Mouse (Mus musculus) heart, adult 2 months (tissue): Measurements from ENCODE around the gene Map2k5.

ENCODE experiments used
- CTCF ChIP-seq: fragments of 200-600 bp; IDR thresholded peaks from 2 replicates; pipeline ENCODE4 v1.8.1; 2022; ENCODE audit warnings: antibody characterized with exemption, mild to moderate bottlenecking, moderate library complexity
- EP300 ChIP-seq: fragments of 200-500 bp; IDR thresholded peaks from 2 replicates; pipeline ENCODE4 v1.6.1; 2011; ENCODE audit warnings: low read depth, low read length, control low read depth; ENCODE audit not compliant: insufficient read depth
- POLR2A ChIP-seq: fragments of 200-500 bp; IDR thresholded peaks from 2 replicates; pipeline ENCODE4 v1.6.1; 2011; ENCODE audit warnings: mild to moderate bottlenecking, low read depth, low read length, control low read depth; ENCODE audit not compliant: insufficient read depth

DNA sequence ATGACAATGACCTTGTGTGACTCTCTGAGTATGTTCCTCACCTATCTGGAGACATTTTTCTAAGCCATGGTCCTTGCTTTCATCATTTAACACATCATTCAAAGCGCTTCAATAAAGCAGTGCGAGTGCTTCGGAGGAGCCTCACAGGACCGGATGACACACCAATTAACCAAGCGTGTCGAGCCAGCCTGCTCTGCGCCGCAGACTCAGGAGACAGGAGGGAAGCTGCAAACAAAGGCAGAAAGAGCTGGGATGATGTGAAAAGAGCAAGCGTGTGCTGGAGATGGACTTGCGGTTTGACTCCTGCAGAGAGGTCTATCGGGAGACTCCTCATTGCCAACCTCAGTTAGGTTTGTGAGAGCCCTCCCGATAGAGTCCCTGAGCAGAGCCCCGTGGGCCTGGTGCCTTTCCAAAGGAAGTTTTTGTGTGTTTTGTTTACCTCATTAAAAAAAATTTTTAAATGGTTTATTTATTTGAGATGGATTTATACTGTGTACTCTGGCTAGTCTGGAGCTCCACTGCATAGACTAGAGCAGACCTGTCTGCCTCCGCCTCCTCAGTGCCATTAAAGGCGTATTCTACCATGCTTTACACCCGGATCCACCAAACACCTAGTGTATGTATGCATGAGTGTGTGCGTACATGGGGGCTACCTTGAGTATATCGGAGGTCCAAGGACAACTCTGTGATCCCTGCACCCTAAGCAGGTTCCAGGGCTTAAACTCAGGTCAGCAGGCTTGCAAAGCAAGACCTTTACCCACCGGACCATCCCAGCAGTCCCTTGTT lies 126.7 kb downstream of the Map2k5 start:
- TF ChIP-seq CTCF, result no peak
- TF ChIP-seq POLR2A, result no peak
- no peak for TF ChIP-seq EP300
